Mouse (Mus musculus) cortical plate, adult 2 months (tissue): ENCODE measurements at regions not wholly inside any gene's neighbourhood (a gene's known extent, or its start where the extent isn't known, plus 50 kb on each side); places are given as distances from the start of the nearest gene placed in this dataset.
"Not testable (repeated sequence)": the region's sequence is repeated elsewhere in the genome, so short reads cannot be mapped to it uniquely, and the experiment has no call there.

ENCODE experiments used
- H3K27ac ChIP-seq: fragments of 200-500 bp; 2 replicates; pipeline ENCODE4 v1.5.1; 2012; ENCODE audit warnings: low read length, control low read depth, inconsistent platforms; ENCODE audit not compliant: insufficient read depth
- H3K4me1 ChIP-seq: fragments of 200-500 bp; 2 replicates; pipeline ENCODE4 v1.6.1; 2011; ENCODE audit warnings: low read length; ENCODE audit not compliant: control insufficient read depth, insufficient read depth
- H3K4me3 ChIP-seq: fragments of 200-500 bp; 2 replicates; pipeline ENCODE4 v1.5.1; 2011; ENCODE audit warnings: mild to moderate bottlenecking, low read length, control low read depth; ENCODE audit not compliant: insufficient read depth
- CTCF ChIP-seq: fragments of 200-500 bp; IDR thresholded peaks from 2 replicates; pipeline ENCODE4 v1.5.1; 2011; ENCODE audit warnings: mild to moderate bottlenecking, control low read depth, low read length; ENCODE audit not compliant: insufficient read depth; ENCODE audit errors: extremely low read depth
- POLR2A ChIP-seq: fragments of 200-500 bp; IDR thresholded peaks from 2 replicates; pipeline ENCODE4 v1.6.1; 2011; ENCODE audit warnings: mild to moderate bottlenecking, low read length, control low read depth; ENCODE audit not compliant: insufficient read depth; ENCODE audit errors: extremely low read depth

- Histone ChIP-seq H3K4me1 (no peaks in the 10 kb centered on the region), H3K27ac (no peak overlapping the region), H3K4me3 (no peak overlapping the region)
- TF ChIP-seq CTCF, result no peak
- TF ChIP-seq POLR2A, result no peak
Measured at GRCm38 (mm10) chr13:72298264-72298870, 330.3 kb upstream of the Irx2 start.

GRCm38 (mm10) chr13:72299660-72300059 is 329.0 kb upstream of the Irx2 start:
- Histone ChIP-seq H3K4me1 (no peaks in the 10 kb centered on the region), H3K27ac (no peak overlapping the region), H3K4me3 (no peak overlapping the region)

GRCm38 (mm10) chr13:72301114-72301513 is 327.5 kb upstream of the Irx2 start:
- H3K4me1 ChIP-seq, result no peaks in the 10 kb centered on the region
- no peak overlapping the region for H3K27ac ChIP-seq
- TF ChIP-seq POLR2A, result no peak
- TF ChIP-seq CTCF, result no peak
- no peak overlapping the region for H3K4me3 ChIP-seq

More at GRCm38 (mm10) chr13:72299660-72300059, 329.0 kb upstream of the Irx2 start:
- TF ChIP-seq POLR2A, result no peak

- Histone ChIP-seq H3K4me1 (no peaks in the 10 kb centered on the region), H3K4me3 (no peak overlapping the region), H3K27ac (no peak overlapping the region)
- no peak for TF ChIP-seq CTCF
- TF ChIP-seq POLR2A, result no peak
Measured at GRCm38 (mm10) chr13:72301841-72302240, 326.8 kb upstream of the Irx2 start.

- TF ChIP-seq POLR2A (no peak), CTCF (no peak)
- no peak overlapping the region for H3K4me3 ChIP-seq
- H3K27ac ChIP-seq, result no peak overlapping the region
- no peaks in the 10 kb centered on the region for H3K4me1 ChIP-seq
Measured at GRCm38 (mm10) chr13:72302436-72303125, 326.0 kb upstream of the Irx2 start.

GRCm38 (mm10) chr13:72303126-72303760 is 325.4 kb upstream of the Irx2 start:
- Histone ChIP-seq H3K4me3 (no peak overlapping the region), H3K4me1 (no peaks in the 10 kb centered on the region), H3K27ac (no peak overlapping the region)
- TF ChIP-seq CTCF (no peak), POLR2A (no peak)

GRCm38 (mm10) chr13:72324041-72324690 is 304.5 kb upstream of the Irx2 start:
- Histone ChIP-seq H3K27ac (no peak overlapping the region), H3K4me3 (no peak overlapping the region), H3K4me1 (no peaks in the 10 kb centered on the region)
- TF ChIP-seq CTCF (no peak), POLR2A (no peak)

- not testable (repeated sequence) for H3K27ac ChIP-seq, H3K4me1 ChIP-seq, H3K4me3 ChIP-seq
Measured at GRCm38 (mm10) chr13:72326201-72326600, 302.4 kb upstream of the Irx2 start.

GRCm38 (mm10) chr13:72345647-72346133 is 282.9 kb upstream of the Irx2 start:
- Histone ChIP-seq H3K27ac (no peak overlapping the region), H3K4me3 (no peak overlapping the region), H3K4me1 (no peaks in the 10 kb centered on the region)
- no peak for TF ChIP-seq POLR2A
- no peak for TF ChIP-seq CTCF
